Mouse (Mus musculus): ENCODE data around the gene Ccr1.
A peak's percentile ranks its signal among the peaks of the same experiment; 100 is the strongest.

GRCm38 (mm10) chr9:124016048-124016447 lies 47.6 kb upstream of the Ccr1 start:
- no peak for TF ChIP-seq POLR2A (IDR thresholded peaks at IDR 0.05; ENCODE audit: control insufficient read depth in 1 of 2, insufficient read depth in 1 of 2, low read depth in 1 of 2, low read length in 2 of 2, poor library complexity in 1 of 2)
- peak; percentile 59; the same call in 1 of the 2 replicates for TF ChIP-seq BHLHE40 (IDR thresholded peaks at IDR 0.05; ENCODE audit: borderline replicate concordance, low read depth, low read length)
- TF ChIP-seq E2F4 (IDR thresholded peaks at IDR 0.05; ENCODE audit: borderline replicate concordance, low read depth, low read length), result no peak
- no peak for TF ChIP-seq UBTF (IDR thresholded peaks at IDR 0.05; ENCODE audit: borderline replicate concordance, insufficient read depth, low read depth, low read length)
- TF ChIP-seq JUND (IDR thresholded peaks at IDR 0.05; ENCODE audit: low read depth, low read length), result no peak
- TF ChIP-seq CTCF (IDR thresholded peaks at IDR 0.05 in 2 of 3, conservative IDR thresholded peaks at IDR 0.05 in 1 of 3; ENCODE audit: control insufficient read depth in 1 of 3, insufficient read depth in 1 of 3, low read depth in 2 of 3, low read length in 3 of 3, poor library complexity in 1 of 3, severe bottlenecking in 1 of 3), result no peak
- TF ChIP-seq NELFE (IDR thresholded peaks at IDR 0.05; ENCODE audit: low read depth, low read length), result no peak
- 0 out of 2 replicates have a peak, but pooled peaks have one; percentile 44 for TF ChIP-seq ZNF384 (IDR thresholded peaks at IDR 0.05; ENCODE audit: low read depth, low read length)
- TF ChIP-seq MAFK (IDR thresholded peaks at IDR 0.05; ENCODE audit: borderline replicate concordance, low read depth, low read length), result peak; percentile 87
- no peak; the same call in 1 of the 2 replicates for TF ChIP-seq RAD21 (IDR thresholded peaks at IDR 0.05; ENCODE audit: low read depth, low read length)
- TF ChIP-seq ZMIZ1 (IDR thresholded peaks at IDR 0.05; ENCODE audit: low read depth, low read length), result peak; percentile 42; the same call in 1 of the 2 replicates
- peak; percentile 47; the same call in 1 of the 2 replicates for TF ChIP-seq MYC (IDR thresholded peaks at IDR 0.05; ENCODE audit: low read depth, low read length)

Data from MEL (cell line).